Mouse (Mus musculus): ENCODE data around the gene Fpr-rs7.

Fpr-rs7 gene

GRCm38 (mm10) chr17:20114126-20114525 lies at the start of gene Fpr-rs7:
TSS of gene Fpr-rs7 (minus strand) at chr17:20114226.
- DNase-seq = no peak

DNA sequence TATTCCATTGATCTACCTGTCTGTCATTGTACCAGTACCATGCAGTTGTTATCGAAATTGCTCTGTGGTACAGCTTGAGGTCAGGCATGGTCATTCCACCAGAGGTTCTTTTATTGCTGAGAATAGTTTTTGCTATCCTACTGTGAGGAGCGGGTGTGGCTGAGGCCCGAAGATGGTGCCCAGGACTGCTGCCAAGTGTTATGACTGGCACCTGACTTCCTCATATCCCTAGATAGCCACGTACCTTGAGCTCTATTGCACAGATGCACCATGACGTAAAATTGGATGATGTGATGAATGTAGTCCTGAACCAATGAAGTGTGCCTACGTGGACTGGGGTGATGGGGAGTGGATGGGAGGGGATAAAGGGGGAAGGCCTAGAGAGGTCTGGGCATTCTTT lies 39.9 kb downstream of the Fpr-rs7 start:
- DNase-seq = no peak

DNA sequence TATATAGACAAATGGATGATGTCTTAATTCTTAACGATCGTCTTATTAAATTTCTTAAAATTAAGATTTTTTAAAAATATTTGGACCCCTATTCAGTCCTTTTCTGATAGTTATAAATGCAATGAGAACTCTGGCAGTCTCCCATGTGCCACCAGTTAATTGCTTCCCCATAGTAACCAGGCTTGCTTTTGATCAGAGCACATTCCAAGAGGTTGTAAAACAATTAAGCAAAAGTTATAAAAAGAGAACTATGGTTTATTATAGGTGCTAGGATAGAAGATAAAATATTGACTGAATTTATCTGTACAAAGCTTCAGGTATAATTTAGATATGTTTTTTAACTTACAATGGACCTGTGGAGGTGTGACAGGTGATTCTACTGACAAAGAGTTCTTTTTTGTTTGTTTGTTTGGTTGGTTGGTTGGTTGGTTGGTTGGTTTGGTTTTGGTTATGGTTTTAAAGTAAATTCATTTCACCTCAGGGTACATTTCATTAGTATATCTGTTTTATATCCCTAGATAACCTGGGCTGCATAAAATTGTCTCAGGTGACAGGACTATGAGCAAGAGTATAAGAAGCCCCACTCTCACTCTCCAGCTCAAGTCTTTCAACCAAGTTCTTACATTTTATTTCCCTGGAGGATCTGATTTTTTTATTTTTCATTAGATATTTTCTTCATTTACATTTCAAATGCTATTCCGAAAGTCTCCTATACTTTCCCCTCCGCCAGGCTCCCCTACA lies 42.2 kb downstream of the Fpr-rs7 start:
- DNase-seq = no peak

Measured in right cerebral cortex, postnatal 14 days (tissue).